Mouse (Mus musculus): Measurements from ENCODE around the gene Jtb.

Jtb gene

DNA sequence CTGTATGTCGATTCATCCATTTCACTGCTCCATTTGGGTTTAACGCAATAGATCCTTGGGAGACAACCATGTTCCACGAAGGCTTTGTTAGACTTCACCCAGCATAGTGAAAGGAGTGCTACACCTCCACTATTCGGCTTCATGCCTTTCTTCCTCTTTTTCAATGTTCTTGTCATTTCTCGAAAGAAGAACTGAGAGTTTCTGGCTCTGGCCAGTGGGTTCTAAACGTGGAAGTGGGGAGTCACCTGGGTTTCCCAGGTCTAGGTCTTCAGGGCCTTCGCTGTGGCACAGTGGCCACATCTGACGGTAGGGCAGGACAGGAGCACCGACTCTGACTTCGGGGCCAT is 33.3 kb downstream of the Jtb start:
- DNase-seq, result no peak

DNA sequence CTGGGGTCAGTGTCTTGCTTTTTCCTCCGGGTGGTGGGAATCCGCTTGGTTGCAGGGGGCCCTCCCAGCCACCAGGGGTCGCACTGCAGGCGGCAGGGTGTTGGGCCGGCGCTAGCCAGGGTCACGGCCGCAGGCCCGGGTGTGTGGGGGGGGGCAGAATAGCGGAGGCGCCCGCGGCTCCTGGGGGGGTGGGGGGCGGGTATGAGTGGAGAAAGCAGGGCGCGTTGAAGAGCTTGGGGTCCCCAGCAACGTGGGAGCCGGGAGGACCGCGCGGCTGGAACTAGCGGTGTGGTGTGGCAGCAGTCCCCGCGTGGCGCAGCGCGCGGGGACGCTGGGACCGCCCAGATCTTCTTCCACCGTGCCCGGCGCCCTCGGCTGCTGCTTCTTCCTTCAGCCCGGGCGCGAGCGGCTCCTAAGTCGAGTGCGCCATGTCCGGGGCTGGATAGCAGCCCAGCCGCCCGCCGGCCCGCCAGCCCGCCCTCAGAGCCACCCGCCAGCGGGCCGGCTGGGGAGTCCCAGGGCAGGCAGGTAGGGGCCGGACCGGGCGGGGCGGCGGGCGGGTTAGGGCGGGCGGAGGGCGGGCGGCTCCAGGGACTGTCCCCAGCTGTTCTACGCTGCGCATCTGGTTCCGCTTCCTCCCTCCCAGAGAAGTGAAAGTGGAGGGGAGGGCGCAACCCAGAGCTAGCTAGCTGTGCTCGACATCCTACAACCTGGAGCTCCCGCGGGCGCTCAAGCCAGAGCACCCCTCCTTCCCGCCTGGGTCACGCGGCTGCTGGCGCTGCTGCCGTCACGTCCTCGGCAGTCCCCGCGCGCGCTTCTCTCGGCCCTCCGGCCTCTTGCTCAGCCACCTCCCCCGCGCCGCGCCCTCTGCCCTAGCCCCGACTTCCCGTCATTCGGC is 33.9 kb downstream of the Jtb start, which contains the start of gene Dennd4b:
Gene Dennd4b, plus strand, starts transcription at position 152 of the 898 bp plus-strand sequence.
- peak; percentile 91 to 94 for DNase-seq

DNA sequence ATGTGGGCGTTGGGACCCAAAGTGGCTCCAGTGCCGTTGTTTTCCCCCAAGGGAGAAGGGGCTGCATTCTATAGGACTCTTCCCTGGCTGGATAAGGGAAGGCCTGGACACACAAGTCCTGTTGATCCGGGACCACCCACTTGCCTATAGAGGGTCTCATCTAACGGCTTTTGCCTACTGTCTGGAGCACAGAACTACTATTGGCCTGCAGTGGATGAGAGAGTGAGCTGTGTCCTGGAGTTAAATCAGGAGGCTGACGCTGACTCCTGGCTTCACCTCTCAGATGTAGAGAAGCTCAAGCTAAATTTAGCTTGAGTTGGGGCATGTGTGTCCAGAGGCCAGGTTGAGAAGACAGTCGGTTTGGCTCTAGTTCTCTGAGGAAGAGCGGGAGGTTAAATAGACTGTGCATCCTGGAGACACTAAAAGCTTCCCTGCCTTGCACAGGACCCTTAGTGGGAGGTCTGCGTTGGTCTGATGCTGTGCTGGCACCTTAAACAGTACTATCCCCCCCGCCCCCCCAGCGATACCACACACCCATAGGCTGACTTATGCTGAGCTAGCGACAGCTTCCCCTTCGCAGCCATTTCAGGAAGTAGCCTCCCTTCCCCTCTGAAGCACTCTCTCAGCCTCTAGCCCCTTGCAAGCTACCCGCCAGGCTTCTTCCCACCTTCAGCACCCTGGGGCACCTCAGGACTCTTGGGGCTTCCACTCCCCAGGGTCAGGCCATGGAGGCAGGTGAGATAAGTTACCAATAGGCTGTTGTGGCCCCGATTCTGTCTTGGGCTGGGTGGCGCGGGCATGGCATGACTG is 34.7 kb downstream of the Jtb start:
- peak; percentile 57 to 59 for DNase-seq

DNA sequence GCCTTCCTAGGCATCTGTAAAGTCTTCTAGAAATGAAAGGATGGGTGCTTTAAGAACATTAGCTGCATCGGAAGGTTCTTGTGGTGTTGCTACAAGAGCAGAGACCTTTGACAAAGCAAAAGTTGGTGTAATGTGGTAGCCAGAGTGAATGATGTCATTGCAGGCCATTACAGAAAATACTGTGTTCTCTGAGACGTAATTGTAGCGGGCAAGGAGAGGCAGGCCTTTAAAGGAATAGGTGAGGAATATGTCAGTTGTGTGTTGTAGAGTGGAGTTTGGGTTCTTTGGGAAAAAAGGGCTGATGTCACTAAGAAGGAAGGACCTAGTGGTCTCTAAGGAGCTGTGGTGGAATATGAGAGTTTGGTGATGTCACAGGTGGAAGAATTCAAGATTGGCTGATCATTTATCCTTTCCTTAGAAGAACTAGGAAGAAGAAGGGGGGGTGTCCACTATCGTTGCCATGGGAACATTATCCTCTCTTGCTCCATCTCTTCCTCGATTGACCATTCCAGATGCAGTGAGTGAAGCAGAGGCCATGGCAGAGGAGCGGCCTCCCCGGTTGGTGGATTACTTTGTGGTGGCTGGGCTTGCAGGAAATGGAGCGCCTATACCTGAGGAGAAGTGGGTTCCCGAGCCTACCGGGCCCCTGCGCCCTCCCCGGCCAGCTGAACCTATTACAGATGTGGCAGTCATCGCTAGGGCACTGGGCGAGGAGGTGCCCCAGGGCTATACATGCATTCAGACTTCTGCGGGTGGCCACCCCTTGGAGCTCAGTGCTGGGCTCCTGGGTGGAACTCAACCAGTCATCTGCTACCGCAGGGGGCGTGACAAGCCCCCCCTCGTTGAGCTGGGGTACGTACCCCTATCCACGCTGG is 35.7 kb downstream of the Jtb start:
- DNase-seq, result no peak

DNA sequence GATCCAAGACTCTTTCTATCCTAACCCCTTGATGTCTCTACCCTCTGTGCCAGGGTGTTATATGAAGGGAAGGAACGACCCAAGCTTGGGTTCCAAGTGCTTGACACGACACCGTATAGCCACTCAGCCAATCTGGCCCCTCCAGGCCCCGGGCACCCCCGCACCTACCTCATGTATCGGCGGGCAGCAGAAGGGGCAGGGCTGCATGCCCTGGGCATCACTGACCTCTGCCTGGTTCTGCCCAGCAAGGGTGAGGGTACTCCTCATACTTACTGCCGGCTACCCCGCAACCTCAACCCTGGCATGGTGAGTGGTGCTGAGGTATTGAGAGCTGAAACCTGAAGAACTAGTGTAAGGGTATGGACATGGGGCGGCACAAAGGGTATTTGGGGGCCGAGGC is 36.8 kb downstream of the Jtb start:
- no peak for DNase-seq

DNA sequence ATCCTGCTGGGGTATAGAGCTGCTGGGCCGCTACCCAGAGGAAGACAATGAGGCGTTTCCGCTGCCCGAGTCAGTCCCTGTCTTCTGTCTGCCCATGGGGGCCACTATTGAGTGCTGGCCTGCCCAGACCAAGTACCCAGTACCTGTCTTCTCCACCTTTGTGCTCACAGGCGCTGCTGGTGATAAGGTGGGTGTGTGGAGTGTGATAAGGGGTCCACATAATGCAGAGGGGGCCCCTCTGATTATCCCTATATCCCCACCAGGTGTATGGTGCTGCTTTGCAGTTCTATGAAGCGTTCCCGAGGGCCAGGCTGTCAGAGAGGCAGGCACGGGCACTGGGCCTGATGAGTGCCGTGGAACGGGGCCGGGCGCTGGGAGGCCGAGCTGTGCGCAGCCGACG is 37.6 kb downstream of the Jtb start:
- no peak for DNase-seq

DNA sequence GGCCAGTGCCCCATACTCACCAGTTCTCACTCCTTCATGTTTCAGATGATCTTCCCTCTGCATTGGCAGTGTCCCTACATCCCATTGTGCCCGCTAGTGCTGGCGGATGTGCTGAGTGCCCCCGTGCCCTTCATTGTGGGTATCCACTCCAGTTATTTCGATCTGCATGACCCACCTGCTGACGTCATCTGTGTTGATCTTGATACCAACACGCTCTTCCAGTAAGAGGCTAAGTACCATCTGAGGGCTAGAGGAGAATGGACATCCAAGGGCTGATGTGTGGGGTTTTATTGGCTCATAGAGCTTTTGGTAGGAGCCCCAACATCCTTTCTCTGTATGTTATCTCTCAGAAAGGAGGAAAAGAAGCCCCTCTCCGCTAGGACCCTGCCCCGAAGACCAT is 39.4 kb downstream of the Jtb start:
- no peak for DNase-seq

DNA sequence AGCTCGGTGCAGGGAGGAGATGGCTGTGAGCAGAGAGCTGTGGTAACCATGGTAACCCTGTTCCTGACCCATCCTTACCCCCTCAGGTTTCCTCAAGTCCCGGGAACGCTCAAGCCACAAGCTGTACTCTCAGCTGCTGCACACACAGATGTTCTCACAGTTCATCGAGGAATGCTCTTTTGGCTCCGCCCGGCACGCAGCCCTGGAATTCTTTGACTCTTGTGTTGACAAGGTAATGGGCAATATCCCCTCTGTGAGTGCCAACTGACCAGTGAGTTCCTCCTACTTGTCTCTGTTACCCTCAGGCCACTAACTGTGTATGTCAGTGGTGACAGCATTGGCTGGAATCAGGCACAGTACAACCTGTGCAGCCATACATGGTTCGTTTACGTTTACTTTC is 40.8 kb downstream of the Jtb start:
- no peak for DNase-seq

DNA sequence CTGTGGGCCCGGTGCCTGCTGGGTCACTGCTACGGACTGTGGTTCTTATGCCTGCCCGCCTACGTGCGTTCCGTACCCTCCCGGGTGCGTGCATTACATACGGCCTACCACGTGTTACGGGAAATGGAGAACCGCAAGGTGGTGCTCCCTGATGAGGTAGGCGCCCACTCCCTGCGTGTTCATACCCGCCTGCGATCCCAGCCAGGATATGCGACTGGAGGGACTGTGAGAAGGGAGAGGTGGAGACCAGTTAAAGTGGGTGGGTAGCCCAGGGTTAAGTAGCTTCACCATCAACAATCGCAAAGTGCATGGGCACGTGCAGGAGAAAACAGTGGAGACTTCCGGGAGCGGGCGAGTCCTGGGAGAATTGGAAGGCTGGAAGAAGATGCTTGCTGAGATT is 42.5 kb downstream of the Jtb start:
- no peak for DNase-seq

DNA sequence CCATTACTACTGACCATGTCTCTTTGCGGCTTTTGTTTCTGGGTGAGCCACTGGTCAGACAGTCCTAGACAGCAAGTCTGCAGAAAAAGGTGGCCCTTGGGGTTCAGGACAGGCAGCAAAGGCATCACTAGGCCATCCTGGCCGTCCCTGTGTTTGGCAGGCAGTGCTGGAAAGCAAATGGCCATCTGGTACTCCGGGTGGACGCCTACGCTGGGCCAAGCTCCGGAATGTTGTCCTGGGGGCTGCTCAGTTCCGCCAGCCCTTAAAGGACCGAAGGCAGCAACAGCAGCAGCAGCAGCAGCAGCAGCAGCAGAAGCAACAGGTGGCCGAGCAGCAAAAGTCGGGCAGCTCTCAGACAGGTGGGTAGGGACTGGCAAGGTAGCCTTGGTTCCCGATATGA is 43.9 kb downstream of the Jtb start:
- no peak for DNase-seq

DNA sequence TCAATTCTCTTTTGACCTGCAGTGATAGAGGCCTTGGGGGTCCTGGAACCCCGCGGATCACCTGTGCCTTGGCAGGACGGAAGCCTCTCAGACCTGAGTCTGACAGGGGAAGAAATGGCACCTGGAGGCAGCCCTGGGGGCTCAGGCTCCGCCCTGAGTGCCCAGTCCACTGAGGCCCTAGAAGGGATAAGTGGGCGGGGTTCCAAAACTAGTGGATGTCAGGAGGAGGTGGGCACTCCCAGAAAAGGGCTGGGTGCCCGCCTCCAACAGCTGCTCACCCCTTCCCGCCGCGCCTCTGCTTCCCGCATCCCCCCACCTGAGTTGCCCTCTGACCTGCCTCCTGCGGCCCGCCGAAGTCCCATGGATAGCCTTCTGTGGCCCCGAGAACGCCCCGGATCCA is 45.5 kb downstream of the Jtb start:
- DNase-seq, result no peak

DNA sequence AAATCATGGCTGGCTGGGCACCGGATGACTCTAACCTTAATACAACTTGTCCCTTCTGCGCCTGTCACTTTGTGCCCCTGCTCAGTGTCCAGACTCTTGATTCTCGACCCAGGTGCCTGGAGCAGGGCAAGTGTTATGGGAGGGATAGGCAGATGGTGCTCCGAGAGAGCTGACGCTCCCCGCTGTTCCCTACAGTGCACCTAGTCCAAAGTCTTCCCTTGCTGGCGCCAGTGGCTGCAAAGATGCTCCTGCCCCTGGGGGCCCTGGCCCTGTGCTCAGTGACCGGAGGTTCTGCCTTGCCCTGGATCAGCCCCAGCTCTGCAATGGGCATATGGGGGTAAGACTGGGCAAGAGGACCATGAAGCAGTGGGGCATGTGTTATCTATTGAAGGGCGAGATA is 46.4 kb downstream of the Jtb start:
- no peak for DNase-seq

DNA sequence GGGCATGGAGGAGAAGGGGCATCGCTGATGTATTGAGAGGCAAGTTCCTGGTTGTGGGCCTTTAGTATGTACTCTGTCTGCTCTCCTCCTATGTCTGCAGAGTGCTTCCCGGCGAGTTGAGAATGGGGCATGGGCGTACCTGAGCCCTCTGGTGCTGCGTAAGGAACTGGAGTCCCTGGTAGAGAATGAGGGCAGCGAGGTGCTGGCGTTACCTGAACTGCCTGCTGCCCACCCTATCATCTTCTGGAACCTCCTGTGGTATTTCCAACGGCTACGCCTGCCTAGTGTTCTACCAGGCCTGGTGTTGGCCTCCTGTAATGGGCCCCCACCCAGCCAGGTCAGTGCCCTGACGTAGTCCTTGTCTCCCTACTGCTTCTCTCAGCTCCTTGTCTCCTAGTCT is 46.8 kb downstream of the Jtb start:
- no peak for DNase-seq

DNA sequence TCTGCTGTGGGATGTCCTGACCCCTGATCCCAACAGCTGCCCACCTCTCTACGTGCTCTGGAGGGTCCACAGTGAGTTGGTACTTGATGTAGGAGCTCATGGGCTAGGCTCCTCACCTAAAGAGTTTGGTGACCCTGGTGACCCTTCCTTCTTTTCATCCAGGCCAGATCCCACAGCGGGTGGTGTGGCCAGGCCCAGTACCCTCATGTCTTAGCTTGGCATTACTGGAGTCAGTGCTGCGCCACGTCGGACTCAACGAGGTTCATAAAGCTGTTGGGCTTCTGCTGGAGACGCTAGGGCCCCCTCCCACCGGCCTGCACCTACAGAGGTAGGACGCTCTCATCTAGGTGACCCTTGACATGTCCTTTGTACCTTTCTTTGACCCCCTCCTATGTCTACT is 47.8 kb downstream of the Jtb start:
- DNase-seq, result no peak

DNA sequence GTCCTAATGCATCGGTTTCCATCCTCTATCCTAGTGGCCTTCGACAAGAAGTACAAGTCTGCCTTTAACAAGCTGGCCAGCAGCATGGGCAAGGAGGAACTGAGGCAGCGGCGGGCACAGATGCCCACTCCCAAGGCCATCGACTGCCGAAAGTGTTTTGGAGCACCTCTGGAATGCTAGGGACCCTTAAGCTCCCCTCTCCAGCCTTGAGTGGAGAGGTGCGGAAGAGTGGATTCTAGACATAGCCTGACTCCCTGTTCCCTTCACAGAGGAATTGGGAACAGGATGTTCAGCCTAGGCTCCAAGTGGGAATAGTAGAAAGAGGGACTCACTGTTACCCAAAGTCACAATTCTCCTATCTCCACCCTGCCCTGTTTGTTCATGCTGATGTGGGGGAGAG is 48.3 kb downstream of the Jtb start:
- DNase-seq, result no peak

DNA sequence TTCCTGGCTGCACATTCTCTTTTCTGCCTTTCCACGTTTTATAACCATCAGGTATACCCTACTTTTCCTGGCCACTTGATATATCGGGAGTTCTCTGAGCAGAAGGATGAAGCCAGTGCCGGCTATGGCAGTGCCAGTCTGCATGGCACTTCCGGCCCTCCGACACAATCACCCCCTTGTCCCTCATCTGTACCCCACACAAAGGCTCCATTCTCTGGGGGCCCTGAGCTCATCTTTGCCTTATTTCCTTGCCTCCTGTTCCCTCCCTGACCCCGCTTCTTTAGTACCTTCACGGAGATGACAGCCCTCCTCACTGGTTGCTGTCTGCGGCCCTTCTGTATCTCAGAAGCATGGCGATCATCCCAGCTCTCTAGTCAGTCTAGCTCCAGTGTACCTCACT is 49.3 kb downstream of the Jtb start:
- DNase-seq, result no peak

DNA sequence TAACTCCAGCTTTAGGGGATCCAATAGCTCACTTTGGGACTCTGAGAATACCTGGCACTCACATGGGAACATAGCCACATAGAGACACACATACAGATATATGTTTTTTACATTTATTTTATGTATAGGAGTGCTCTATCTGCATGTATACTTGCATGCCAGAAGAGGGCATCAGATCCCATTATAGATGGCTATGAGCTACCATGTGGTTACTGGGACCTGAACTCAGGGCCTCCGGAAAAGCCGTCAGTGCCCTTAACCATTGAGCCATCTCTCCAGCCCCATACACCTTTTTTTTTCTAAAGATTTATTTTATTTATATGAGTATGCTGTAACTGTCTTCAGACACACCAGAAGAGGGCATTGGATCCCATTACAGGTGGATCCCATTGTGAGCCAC is 52.8 kb downstream of the Jtb start:
- no peak for DNase-seq

Data from spleen, adult 18-20 months (tissue).